Mouse (Mus musculus): ENCODE measurements around the gene Atp6v0b. TPM values are rescaled to one million over a fixed set of nuclear protein-coding genes. Genes with fewer than 3 reads are reported as not detected.
A peak's percentile ranks its signal among the peaks of the same experiment; 100 is the strongest.

The Atp6v0b gene
- total RNA-seq, 1 experiment from 2014 or later, result 85.0 TPM

DNA sequence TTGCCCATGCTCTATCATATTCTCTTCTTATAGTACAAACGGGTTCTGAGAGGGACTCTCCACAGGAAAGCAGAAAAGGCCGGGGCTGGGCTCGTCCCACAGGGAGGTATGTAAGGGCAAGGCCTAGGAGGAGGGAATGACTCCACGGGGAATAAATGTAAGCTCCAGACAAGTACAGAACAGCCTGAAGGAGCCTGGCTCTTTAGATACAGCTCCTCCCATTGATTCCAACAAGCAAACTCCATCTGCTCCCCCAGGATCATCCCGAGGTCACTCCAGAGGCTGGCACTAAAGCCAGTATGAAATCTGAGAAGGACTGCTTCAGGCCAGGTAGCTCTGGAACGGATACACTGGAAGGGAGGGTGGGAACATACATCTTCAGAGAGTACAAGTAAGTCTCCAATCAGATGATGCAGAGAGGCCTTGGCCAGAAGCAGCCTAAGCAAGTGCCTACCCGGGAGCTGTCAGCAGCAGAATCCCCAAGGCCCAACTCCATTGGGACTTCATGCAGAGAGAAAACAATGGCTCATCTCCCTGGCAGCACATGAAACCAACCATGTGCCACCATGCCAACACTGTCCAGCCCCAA lies 25.6 kb upstream of the Atp6v0b start:
- ATAC-seq (replicated peaks; ENCODE audit: low read depth, poor library complexity, severe bottlenecking), result no peak

DNA sequence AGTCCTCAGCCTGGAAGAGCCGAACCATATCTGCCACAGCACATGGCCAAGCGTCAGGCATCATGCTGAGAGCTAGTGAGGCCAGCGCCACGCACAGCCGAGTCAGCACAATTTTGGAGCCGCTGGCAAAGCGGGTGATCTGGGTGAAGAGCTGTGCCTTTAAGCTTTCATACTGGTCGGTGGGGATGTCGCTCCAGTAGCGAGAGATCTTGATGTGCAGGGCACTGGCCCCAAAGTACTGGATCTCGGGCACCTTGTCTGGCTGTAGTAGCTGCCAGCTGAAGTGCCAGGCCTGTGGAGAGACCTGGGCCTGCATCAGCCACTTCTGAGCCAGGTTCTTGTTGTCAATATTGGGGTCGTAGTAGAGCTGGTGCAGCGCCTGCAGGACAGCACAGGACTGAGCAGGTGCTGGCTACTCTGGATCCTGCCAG lies 25.0 kb upstream of the Atp6v0b start:
- ATAC-seq (replicated peaks; ENCODE audit: low read depth, poor library complexity, severe bottlenecking), result no peak

DNA sequence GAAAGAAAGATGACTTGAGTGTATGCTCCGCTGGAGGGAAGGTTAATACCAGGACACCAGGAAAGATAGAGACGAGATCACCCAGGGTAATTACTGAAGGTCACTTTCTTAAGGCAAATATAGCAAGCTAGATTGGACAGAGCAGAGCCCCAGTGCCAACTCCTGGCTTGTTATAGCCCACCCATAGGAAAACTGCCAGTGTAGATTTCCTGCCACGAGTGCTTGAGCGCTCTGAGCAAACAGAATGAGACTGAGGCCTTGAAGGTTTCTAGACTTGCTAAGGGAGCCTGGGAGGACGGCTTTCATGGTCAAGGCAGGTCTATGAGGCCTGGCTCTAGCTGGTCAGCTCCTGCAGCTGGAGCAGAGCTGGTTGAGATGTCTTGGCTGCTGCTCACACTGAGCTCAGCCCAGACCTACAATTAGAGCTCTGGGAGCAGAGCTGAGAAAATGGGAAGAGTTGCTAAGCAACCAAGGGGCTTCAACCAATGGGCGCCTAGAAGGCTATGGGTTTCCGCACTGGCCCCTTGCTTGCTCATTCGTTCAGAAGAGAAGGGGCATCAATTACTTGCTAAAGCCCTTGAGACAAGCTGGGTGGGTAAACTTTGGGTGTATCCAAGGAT lies 21.8 kb upstream of the Atp6v0b start:
- no peak for ATAC-seq (replicated peaks; ENCODE audit: low read depth, poor library complexity, severe bottlenecking)

DNA sequence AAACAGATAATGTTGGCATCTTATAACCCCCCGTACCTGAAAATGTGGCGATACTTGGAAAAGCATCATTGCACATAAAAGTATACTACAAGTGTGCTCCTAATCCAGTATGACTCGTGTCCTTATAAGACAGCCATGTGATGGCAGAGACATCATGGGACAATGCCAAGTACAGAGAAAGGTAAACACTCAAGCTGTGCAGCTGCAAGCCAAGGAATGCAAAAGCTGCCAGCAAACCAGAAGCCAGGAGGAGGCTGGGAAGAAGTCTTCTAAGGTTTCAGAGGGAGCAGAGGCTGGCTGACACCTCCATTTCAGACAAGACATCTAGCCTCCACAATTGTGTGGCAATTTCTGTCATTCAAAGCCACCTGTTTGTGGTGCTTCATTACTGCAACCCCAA lies 19.1 kb upstream of the Atp6v0b start:
- no peak for ATAC-seq (replicated peaks; ENCODE audit: low read depth, poor library complexity, severe bottlenecking)

DNA sequence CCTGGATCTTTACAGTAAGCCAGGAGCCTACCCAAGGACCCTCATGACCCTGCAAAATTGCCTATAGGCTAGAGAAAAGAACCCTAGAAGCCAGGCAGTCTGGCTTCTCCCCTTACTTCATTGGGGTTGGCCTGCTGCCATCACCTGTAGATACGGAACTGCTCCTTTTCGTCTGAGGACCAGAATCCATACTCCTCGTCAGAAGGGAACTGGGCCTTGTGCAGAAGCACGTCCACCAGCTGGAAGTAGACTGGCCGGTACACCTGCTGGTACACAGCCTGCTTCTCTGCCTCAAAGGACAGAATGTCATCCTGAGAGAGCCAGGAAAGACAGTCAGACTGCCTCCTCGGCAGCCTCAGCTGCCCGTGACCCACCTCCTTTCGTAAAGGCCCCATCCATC lies 17.6 kb upstream of the Atp6v0b start:
- no peak for ATAC-seq (replicated peaks; ENCODE audit: low read depth, poor library complexity, severe bottlenecking)

DNA sequence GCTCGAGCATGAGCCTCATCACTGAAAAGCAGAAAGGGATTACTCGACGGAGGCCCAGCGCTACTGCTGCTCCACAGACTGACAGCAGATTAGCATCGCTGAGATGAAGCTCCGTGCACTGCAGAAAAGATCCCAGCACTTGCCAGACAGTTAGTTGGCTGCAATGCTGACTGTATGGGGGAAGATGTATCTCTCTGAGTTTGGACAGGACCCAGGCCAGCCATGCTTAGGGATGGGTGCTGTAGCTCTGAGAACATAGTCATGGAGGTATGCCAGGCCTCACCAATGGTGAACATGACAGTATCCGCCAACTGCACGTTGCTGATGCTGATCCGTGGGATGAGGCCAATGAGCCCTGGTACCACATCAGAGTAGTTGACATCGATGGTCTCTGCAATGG lies 17.0 kb upstream of the Atp6v0b start:
- ATAC-seq (replicated peaks; ENCODE audit: low read depth, poor library complexity, severe bottlenecking), result no peak

DNA sequence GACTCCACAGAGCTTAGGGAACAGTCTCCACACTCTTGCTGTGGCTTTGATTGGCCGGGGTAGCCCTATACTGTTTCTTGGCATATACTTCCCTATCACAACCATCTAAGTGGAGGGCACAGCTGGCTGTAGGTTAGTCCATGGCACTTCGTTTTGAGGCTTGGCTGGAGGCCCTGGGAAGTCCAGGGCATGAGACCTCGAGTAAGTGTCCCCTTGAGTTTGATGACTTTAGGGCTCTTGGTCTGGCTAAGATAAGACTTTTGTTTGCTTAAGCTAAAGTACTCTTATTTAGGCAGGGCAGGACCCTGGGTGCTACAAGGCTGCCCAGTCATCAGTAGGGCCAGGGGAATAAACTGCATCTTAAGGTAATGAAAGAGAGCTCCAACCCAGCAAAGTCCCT lies 11.0 kb upstream of the Atp6v0b start:
- no peak for ATAC-seq (replicated peaks; ENCODE audit: low read depth, poor library complexity, severe bottlenecking)

DNA sequence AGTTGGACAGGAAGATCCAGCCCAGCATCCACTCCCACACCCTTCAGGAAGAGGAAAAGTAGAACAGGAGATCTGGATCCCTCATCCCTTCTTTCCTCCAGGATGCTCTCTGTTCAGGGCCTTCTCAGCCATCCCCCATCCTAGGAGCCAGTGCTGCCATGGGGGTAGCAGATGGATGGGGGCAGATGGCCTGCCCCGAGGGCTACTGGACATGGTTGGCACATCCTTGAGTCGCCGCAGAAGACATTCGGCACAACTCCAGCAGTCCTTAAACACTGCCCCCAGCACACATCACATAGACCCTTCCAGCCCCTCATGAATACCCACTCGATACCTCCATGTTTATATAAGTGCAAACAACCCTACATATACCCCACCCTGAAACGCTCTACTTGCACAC lies 8.9 kb upstream of the Atp6v0b start:
- no peak for ATAC-seq (replicated peaks; ENCODE audit: low read depth, poor library complexity, severe bottlenecking)

DNA sequence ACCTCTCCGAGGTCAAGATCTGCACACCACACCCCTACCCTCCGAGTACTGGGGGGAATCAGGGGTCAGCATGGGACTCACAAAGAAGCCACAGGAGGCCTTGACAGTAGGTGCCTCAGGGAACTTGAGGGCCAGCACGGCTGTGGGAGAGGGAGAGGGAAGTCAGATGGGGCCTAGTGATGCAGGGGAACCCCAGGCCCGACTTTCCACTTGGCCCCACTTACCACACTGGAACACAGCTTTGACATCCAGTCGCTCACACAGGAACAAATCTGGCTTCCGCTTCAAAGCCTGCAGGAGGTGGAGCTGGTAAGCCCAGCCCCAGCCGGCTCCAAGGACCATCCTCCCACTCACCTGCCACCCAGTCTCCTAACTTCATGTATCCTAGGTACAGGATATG lies 8.2 kb upstream of the Atp6v0b start:
- ATAC-seq (replicated peaks; ENCODE audit: low read depth, poor library complexity, severe bottlenecking), result no peak

DNA sequence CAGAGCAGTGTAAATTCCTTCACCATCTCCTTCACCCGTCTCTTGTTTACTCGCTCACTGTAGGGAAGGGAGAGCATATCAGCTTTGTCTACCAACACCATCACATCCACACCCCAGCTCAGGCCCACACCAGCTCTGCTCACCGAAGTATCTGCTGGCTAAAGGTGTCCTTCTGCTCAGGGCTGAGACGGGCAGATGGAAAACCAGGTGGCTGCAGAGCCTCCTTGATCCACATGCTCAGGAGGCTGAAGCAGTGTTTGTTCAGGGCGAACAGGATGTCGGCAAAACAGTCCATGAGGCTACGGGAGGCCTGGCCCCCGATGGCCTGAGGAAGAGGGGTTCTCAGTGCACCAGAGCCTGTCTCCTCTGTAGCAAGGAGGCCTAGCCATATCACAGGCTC lies 7.5 kb upstream of the Atp6v0b start:
- ATAC-seq (replicated peaks; ENCODE audit: low read depth, poor library complexity, severe bottlenecking), result no peak

DNA sequence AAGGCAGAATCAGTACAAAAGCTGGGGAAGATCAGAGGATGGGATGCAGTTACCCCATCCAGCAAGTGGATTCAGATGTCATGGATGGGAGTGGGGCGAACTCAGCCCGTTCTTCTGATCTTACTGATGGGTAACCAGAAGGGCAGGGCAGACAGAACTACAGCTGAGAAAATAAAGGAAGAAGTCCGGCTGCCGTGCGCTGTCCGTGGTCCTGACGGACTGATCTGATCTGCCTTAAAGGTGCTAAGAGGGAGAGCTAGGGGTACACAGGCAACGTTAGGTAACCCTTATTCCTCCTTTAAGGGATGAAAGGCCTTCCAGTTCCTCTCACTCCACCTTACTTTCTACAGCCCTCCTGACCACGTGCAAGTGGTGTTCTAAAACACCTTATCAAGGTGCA lies 6.2 kb upstream of the Atp6v0b start:
- peak; percentile 49 for ATAC-seq (replicated peaks; ENCODE audit: low read depth, poor library complexity, severe bottlenecking)

DNA sequence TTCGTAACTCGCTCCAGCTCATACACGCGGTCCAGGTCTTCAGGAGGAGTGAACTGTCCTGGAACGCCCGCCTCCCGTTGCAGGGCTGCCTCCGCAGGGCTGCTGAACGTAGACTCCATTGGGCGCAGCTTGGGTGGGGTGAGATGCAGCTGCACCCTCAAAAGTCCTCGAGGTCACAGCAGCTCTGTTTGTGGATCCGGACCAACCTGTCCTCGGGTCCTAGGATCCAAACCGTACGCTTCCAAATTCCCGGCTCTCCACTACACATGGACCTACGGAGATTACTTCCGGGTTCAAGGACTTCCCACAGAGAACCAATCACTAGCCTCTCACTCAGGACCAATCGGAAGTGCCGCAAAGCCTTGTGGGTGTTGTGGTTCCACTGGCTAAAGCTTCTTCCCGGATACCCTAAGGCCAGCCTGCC lies 4.6 kb upstream of the Atp6v0b start, which contains the start of gene Dph2:
Gene Dph2 (minus strand): TSS at position 295 of the 424 bp plus-strand sequence.
- ATAC-seq (replicated peaks; ENCODE audit: low read depth, poor library complexity, severe bottlenecking), result peak; percentile 93

DNA sequence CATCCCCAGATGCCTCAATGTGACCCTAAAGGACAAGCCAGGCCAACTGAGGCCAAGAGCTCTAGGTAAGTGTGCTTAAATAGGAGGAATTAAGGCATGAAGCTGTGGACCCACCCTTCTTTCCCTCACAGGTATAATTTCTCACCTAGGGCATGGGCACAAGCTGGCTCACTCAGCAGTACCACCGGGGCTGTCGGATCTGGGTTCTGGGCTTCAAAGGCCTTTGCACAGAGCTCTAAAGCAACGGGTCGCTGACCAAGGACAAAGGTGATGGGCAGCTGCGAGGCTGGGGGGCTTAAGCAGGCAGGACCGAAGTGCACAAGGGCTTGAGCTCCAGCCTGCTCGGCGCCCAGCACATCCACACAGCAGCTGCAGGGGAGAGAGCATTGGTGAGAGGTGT lies 3.6 kb upstream of the Atp6v0b start:
- ATAC-seq (replicated peaks; ENCODE audit: low read depth, poor library complexity, severe bottlenecking), result no peak

DNA sequence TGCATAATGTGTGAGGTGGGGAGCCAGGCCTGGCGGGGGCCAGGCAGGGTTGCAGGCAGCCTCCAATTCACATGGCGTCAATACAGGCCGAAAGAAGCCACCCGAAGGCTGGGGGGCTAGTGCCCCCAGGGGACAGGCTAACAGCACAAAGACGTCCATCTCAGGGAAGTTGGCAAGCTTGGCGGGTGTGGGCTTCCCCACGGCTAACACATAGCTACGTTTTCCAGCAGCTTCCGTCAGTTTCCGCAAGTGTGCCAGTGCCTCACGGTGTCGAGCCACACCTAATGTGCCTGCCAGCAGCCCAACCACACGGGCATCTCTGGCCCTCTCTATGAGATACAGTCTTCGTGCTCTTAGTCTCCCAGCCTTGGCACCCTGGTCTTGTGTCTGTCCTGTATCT lies 2.9 kb upstream of the Atp6v0b start:
- ATAC-seq (replicated peaks; ENCODE audit: low read depth, poor library complexity, severe bottlenecking), result no peak

DNA sequence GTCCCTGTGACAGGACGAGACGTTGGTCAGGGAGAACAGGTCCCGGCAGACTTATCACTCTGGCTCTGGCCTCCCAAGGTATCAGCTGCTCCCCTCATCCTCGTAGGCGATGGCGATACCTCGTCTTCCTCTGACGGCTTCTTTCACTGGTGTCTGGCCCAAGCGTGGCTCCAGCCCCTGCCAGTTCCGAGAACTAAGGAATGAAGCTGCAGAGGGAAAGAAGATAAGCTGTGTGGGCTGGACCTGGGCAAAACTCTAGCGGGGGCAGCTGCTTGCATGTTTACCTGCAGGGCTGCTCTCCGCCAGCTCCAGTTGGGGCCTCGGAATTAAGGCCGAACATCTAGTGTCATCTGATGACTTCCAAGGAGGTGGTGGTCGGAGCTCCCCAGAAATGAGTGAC lies 2.3 kb upstream of the Atp6v0b start:
- ATAC-seq (replicated peaks; ENCODE audit: low read depth, poor library complexity, severe bottlenecking), result no peak

DNA sequence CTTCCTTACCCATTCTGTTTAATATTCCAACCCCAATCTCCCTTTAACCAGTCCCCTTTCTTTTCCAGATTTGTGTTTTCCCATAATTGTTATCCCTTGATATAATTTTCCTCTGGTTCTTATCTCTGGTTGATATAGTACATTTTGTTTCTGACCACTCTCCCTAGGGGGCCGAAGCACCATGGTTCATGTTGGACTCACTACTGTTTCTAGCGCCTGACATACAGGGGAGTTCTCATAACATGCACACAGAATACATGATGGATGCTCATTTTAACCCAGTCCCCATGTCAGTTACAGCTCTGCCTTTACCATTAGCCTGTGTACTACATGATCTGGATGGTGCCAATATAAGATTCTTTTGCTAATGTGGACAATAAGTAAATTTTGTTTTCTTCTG lies 787 bp upstream of the Atp6v0b start:
- ATAC-seq (replicated peaks; ENCODE audit: low read depth, poor library complexity, severe bottlenecking), result no peak

DNA sequence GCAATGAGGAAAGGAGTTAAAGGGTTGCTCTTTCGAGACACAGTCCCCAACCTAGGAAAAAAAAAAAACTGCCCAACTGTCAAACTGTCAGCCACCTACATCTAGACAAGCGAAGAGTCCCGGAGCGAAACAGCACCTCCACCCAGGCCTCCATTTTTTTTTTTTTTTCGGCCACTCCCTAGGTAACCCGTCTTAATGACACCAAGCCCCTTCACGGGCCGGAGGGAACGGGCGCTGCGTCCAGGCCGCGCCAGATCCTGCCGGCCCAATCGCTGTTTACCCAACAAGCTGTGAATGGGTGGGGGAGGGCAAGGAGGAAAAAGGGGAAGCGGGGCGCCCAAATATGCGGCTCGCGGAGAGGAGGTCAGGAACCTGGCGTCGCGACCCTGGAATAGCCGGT lies 489 bp downstream of the Atp6v0b start:
- ATAC-seq (replicated peaks; ENCODE audit: low read depth, poor library complexity, severe bottlenecking), result peak; percentile 27; the same call in 1 of the 2 replicates

DNA sequence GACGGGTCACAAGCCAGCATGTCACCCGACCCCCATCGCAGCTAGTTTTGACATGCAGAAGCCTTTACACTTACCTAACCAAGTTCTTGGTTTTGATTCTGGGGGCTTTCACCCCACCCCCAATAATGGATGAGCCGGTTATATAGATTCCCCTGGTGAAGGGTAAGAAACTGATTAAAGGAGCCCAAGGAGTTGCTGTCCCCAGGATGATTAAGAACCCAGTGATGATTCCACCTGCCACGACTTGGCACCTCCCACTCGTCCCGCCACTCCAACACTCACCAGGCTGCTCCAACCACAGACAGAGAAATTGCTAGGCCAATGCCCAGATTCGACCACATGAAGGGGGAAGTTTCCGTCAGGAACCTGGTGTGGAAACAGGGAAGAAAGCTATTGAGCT lies 1.1 kb downstream of the Atp6v0b start:
- no peak for ATAC-seq (replicated peaks; ENCODE audit: low read depth, poor library complexity, severe bottlenecking)

DNA sequence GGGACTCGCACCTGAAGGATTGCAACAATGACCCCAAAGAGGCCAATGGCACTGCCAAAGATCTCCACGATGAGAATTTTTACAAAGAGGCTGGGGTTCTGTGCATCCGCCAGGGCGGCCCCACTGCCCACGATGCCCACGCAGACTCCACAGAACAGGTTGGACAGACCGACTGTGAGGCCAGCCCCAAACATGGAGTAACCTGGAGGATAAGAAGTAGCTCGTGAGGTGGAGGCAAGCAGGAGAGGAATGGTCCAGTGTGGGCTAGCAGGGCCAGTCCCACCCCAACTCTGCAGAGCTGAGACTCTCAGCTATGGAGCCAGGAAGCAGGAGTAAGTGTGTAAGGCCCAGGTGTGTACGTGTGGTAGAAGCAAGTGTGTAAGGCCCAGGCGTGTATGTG lies 2.0 kb downstream of the Atp6v0b start:
- no peak for ATAC-seq (replicated peaks; ENCODE audit: low read depth, poor library complexity, severe bottlenecking)

DNA sequence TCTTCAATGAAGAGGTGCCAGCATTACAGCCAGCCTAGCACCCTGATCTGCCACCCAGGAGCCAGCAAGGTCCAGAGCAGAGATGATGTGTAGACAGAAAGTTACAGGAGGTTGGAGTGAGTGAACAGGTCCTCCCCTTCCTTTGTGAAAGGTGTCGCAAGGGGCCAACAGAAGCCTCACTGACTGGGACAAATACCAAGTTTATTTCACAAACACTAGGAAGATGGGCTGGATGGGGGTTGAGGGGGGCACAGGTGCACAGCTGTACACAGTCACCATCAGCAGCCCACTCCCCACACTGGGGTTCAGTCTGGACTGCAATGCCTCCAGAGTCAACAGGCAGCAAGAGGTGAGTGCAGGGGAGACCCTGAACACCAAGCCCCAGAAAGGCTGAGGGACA lies 3.0 kb downstream of the Atp6v0b start:
- ATAC-seq (replicated peaks; ENCODE audit: low read depth, poor library complexity, severe bottlenecking), result no peak

DNA sequence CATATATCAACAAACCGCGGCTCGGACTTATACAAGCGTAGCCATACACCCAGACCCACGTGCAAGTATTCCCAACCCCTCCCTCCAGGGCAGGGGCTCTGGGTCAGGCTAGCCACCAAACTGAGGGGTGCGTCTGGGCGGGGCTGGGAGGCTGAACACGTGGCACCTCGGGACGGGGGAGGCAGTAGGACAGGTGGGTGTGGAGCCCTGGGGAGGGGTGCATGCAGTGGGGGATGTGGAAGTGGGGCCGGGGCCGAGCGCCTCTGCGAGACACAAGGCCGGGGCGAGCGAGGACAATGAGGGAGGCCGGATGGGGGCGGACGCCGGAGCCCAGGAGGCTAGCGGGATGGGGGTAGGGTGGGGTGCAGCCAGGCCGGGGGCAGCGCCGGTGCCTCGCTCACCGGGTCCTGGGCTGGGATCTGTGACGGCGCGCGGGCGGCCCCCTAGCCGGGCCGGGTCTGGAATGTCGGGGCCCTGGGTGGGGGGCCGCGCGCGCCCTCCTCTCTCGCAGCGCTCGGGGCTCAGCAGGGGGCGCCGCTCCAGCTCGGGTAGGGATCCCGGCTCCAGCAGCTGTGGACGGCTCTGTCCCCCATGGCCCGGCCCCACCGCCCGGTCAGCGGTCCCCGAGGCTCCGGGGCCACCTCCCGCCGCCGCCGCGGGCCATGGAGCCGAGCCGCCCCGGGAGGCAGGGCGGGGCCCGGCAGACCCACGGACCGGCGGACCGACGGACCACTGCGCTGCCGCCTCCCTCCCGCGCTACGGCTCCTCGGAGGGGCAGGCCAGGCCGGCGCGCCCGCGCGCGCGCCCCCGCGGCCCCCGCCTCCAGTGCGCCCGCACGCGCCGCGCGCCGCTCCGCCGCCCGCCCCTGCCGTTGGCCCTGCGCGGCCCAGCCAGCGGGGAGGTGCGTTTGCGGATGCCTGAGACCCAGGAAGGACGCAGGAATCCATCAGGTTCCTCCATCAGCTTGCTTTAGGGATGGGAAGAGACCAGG lies 4.1 kb downstream of the Atp6v0b start, which contains the start of gene B4galt2:
Gene B4galt2 (minus strand): TSS at position 787 of the 991 bp plus-strand sequence.
- no peak for ATAC-seq (replicated peaks; ENCODE audit: low read depth, poor library complexity, severe bottlenecking)

Data from common myeloid progenitor, adult 5-6 weeks (primary cell).